Mouse (Mus musculus) heart, postnatal 25 days (tissue): ENCODE measurements at regions not wholly inside any gene's neighbourhood (a gene's known extent, or its start where the extent isn't known, plus 50 kb on each side); places are given as distances from the start of the nearest gene placed in this dataset.
"Not testable (repeated sequence)": the region's sequence is repeated elsewhere in the genome, so short reads cannot be mapped to it uniquely, and the experiment has no call there.

ENCODE experiments used
- DNase-seq: peaks from one replicate; pipeline ENCODE4 v3.0.0; 2022; ENCODE audit warnings: low spot score
- intact Hi-C: fragments of 180-260 bp; cut with DNase I; formaldehyde crosslinking; loops from one replicate; pipeline ENCODE4 v1.15.1; 2025

GRCm38 (mm10) chr12:19125541-19125940 lies 611.2 kb downstream of the 5730507C01Rik start:
- no peak for DNase-seq
- intact Hi-C loops: no loop called here

- no peak for DNase-seq
- intact Hi-C loops: no loop called here
These were observed 661.3 kb downstream of the 5730507C01Rik start for GRCm38 (mm10) chr12:19175631-19176030.

- intact Hi-C loops: no loop called here
These were observed 678.1 kb downstream of the 5730507C01Rik start for GRCm38 (mm10) chr12:19192396-19192795.

GRCm38 (mm10) chr12:19193041-19193440 lies 678.7 kb downstream of the 5730507C01Rik start:
- intact Hi-C loops, DNase-seq: not testable (repeated sequence)

More at GRCm38 (mm10) chr12:19192396-19192795, 678.1 kb downstream of the 5730507C01Rik start:
- no peak for DNase-seq

GRCm38 (mm10) chr12:19223996-19224395 lies 709.7 kb downstream of the 5730507C01Rik start:
- intact Hi-C loops, DNase-seq: not testable (repeated sequence)

GRCm38 (mm10) chr12:19246731-19247130 lies 707.6 kb upstream of the Gm21863 start:
- intact Hi-C loops: not testable (repeated sequence)
- DNase-seq: peak; percentile 7

GRCm38 (mm10) chr12:19288271-19288890 lies 665.9 kb upstream of the Gm21863 start:
- intact Hi-C loops: not testable (repeated sequence)
- DNase-seq: peak; percentile 57

- DNase-seq, intact Hi-C loops: not testable (repeated sequence)
These were observed 665.3 kb upstream of the Gm21863 start for GRCm38 (mm10) chr12:19289038-19289437.

- DNase-seq, intact Hi-C loops: not testable (repeated sequence)
These were observed 662.1 kb upstream of the Gm21863 start for GRCm38 (mm10) chr12:19292068-19292770.
